Mouse (Mus musculus) spleen, adult 2 months (tissue): ENCODE data around the gene Tgfbr3. TPM values are rescaled to one million over a fixed set of nuclear protein-coding genes. Genes with fewer than 3 reads are reported as not detected.

Experiments used
- DNase-seq, 2 experiments: peaks; one replicate each; pipeline versions ENCODE4 v3.0.0 to v3.0.0-alpha.2; 2012 to 2021; ENCODE audit warnings: low spot score in 2 of 2, low read depth in 1 of 2
- H3K27ac ChIP-seq: fragments of 200-500 bp; 2 replicates; pipeline ENCODE4 v1.5.1; 2012; ENCODE audit warnings: low read length, inconsistent platforms; ENCODE audit not compliant: insufficient read depth
- H3K27me3 ChIP-seq: fragments of 200-500 bp; 2 replicates; pipeline ENCODE4 v1.6.1; 2012; ENCODE audit warnings: mild to moderate bottlenecking, moderate library complexity, low read length, inconsistent platforms; ENCODE audit not compliant: control insufficient read depth, insufficient read depth
- H3K36me3 ChIP-seq: fragments of 200-500 bp; 2 replicates; pipeline ENCODE4 v1.6.1; 2012; ENCODE audit warnings: mild to moderate bottlenecking, low read length, inconsistent platforms; ENCODE audit not compliant: control insufficient read depth, insufficient read depth
- H3K4me1 ChIP-seq: fragments of 200-500 bp; 2 replicates; pipeline ENCODE4 v1.6.1; 2011; ENCODE audit warnings: inconsistent platforms; ENCODE audit not compliant: control insufficient read depth, insufficient read depth, insufficient read length
- H3K4me3 ChIP-seq: fragments of 200-500 bp; 2 replicates; pipeline ENCODE4 v1.5.1; 2011; ENCODE audit warnings: mild to moderate bottlenecking, inconsistent platforms; ENCODE audit not compliant: insufficient read depth, insufficient read length; ENCODE audit errors: extremely low read depth
- CTCF ChIP-seq: fragments of 200-500 bp; IDR thresholded peaks from 2 replicates; pipeline ENCODE4 v1.5.1; 2011; ENCODE audit warnings: mild to moderate bottlenecking, inconsistent platforms; ENCODE audit not compliant: insufficient read depth, insufficient read length, insufficient replicate concordance; ENCODE audit errors: extremely low read depth
- POLR2A ChIP-seq: fragments of 200-500 bp; IDR thresholded peaks from 2 replicates; pipeline ENCODE4 v1.6.1; 2011; ENCODE audit warnings: low read depth, low read length, inconsistent platforms
- WGBS: fragments of 180-500 bp; shearing (Covaris S2); methylation state at CpG from one replicate; pipeline ENCODE4 v1.1.7; 2018; 5-methylcytosine and 5-hydroxymethylcytosine counted together
- polyA plus RNA-seq: library from polyadenylated mRNA; depleted of rRNA; stranded (reverse); fragments of >200 nt; gene quantifications from 2 replicates; pipeline ENCODE4 v1.2.3, GENCODE M21; 2012; rRNA removed

The Tgfbr3 gene
- 20.5 TPM in 2 replicates for polyA plus RNA-seq

DNA sequence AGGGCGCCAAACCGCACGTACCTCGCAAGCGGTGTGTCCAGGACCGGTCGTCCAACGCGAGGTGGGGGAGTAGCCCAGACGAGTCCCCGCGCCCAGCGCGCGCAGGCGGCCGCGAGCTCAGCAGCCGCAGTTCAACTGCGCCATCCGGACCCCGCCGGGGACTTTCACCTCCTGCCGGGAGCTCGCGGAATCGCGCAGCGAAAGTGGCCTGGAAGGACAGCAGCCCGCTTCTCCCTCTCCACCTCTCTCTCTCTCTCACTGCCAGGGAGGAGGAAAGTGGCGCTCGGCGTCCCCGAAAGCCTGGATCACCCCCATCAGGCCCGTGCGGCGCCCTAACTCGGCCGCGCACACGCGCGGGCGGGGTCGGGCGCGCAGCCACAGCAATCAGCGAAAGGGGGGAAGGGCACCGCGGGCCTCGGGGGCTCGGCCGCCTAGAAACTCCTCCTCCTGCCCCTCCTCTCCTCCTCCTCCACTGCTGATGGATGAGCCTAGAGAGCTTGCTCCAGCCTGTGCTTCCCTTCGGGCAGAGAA lies at the start of gene Tgfbr3:
Gene Tgfbr3 (minus strand): TSS at position 396 of the 531 bp plus-strand sequence.
- Histone ChIP-seq H3K27ac (peak within 1 kb of the TSS; percentile 77), H3K4me3 (peak within 1 kb of the TSS; percentile 70), H3K36me3 (no peaks in the 10 kb centered on the region), H3K27me3 (peaks cover 7% of the 10 kb centered on the region), H3K4me1 (peaks cover 4% of the 10 kb centered on the region; the same call in 1 of the 2 replicates)
- TF ChIP-seq CTCF = peak; percentile 41; the same call in 1 of the 2 replicates
- no peak for TF ChIP-seq POLR2A
- WGBS = 1% methylated on average over 54 of the region's 54 CpGs
- peak in 1 of 2 experiments; percentile 46 for DNase-seq

DNA sequence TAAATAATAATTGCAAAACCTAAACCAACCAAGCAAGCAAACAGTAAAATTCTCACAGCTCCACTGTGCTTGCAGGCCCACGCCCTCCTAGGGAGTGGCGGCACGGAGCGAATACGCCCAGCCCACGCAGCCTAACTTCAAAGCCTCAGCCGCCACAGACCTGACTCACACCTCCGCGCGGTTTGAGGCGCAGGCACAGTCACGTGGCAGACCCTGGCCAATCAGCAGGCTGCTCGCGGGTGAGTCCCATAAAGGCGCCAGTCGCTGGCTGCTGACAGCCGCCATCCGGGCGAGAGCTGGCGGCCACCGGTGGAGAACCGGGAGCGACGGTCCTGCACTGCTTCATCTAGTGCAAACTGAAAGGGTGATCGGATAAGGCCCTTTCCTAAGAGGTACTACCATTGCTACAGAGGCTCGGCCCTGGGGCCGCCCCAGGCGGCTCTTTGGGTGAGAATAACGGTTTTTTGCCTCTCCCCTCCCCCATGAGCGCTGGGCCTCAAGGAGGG lies 41.5 kb upstream of the Tgfbr3 start, which contains the start of gene Brdt:
Gene Brdt (plus strand): TSS at position 244 of the 506 bp plus-strand sequence.
- TF ChIP-seq POLR2A = no peak
- no peak for TF ChIP-seq CTCF
- no peak for DNase-seq
- no peak within 1 kb of the TSS for H3K27ac ChIP-seq
- H3K4me3 ChIP-seq = no peak within 1 kb of the TSS
- H3K4me1 ChIP-seq = no peaks in the 10 kb centered on the region
- H3K36me3 ChIP-seq = no peaks in the 10 kb centered on the region
- WGBS = 92% methylated on average over 30 of the region's 30 CpGs
- H3K27me3 ChIP-seq = no peaks in the 10 kb centered on the region

DNA sequence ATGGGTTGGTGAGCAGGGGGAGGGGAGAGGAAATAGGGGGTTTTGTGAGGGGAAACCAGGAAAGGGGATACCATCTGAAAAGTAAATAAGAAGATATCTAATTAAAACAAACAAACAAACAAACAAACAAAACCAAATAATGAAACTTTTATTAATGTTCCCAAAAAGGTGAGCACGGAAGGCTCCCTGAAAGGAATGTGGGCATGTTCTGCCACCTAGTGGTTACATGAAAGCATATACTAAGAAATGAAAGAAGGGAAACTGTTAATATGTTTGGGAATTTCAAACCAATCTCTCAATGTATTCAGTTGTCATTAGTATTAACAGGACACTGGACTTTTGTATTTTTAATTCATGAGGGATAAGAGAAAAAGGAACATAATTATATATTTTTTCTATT lies 31.3 kb upstream of the Tgfbr3 start:
- Histone ChIP-seq H3K27ac (no peak overlapping the region), H3K36me3 (no peaks in the 10 kb centered on the region), H3K4me1 (no peaks in the 10 kb centered on the region), H3K27me3 (no peaks in the 10 kb centered on the region), H3K4me3 (no peak overlapping the region)
- WGBS = 5% methylated on average over 1 of the region's 1 CpGs
- TF ChIP-seq POLR2A = no peak
- no peak for DNase-seq

DNA sequence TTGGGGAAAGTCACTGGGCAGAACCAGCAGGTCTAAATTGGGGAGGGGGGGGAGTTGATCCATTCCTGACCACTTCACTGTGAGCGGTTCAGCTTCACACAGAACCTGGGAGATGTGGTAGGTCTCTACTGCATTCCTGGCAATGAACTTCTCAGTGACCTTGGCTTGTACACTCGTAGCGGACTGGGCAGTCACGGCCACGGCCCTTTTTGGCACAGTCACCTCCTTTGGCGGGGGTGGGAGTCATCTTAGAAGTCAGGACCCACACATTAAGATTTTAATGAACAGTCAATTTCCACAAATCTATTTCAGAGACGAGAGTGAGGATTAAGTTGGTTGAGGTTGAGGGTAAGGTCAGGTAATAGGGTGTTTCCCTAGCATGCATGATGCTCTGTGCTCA lies 27.7 kb upstream of the Tgfbr3 start:
- no peak for TF ChIP-seq CTCF
- TF ChIP-seq POLR2A = no peak
- Histone ChIP-seq H3K4me1 (no peaks in the 10 kb centered on the region), H3K4me3 (no peak overlapping the region), H3K27ac (no peak overlapping the region), H3K36me3 (no peaks in the 10 kb centered on the region), H3K27me3 (no peaks in the 10 kb centered on the region)
- no peak for DNase-seq
- WGBS = 87% methylated on average over 7 of the region's 7 CpGs

GRCm38 (mm10) chr5:107307432-107307831 lies 18.0 kb upstream of the Tgfbr3 start:
- Histone ChIP-seq H3K4me1 (peaks cover 7% of the 10 kb centered on the region; the same call in 1 of the 2 replicates), H3K27me3 (no peaks in the 10 kb centered on the region), H3K36me3 (no peaks in the 10 kb centered on the region), H3K4me3 (no peak overlapping the region), H3K27ac (no peak overlapping the region)
- DNase-seq = no peak
- no peak for TF ChIP-seq POLR2A
- WGBS = 36% methylated on average over 4 of the region's 4 CpGs

DNA sequence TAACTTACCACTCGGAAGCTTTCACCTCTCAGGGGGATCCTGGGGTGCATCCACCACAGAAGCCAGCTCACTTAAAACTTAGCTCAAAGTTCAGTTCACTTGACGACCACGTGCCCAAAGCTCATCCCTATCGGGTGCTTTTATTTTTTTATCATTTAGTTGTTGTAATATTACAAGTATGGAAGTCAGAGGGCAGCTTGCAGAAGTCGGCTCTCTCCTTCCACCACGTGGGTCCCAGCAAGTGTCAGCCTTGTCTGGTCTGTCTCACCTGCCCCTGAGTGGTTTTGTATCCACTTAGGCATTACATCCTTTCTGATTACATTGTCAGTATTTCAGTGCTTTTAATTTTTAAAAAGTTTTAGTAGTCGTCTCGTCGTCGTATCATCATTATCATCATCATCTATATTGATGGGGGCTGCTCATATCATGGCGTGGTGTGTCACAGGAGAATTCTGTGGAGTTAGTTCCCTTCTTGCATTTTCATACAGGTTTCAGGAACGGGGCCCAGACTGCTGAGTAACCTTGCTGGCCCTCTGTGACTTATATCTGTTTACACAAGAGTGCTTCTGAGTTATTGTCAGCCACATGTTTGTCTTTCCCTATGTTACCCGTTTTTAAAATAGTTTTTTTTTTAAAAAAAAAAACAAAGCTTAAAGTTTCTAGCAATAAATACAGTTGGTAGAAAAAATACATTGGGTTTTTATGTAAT lies 14.8 kb upstream of the Tgfbr3 start:
- no peak overlapping the region for H3K4me3 ChIP-seq

More for the DNA sequence above, 14.8 kb upstream of the Tgfbr3 start:
- no peaks in the 10 kb centered on the region for H3K27me3 ChIP-seq
- TF ChIP-seq POLR2A = no peak
- TF ChIP-seq CTCF = no peak
- no peaks in the 10 kb centered on the region for H3K36me3 ChIP-seq
- no peak overlapping the region for H3K27ac ChIP-seq
- no peak for DNase-seq
- WGBS = 72% methylated on average over 13 of the region's 13 CpGs
- H3K4me1 ChIP-seq = peaks cover 7% of the 10 kb centered on the region; the same call in 1 of the 2 replicates
